Mouse (Mus musculus): ENCODE measurements around the gene Dusp5.

DNA sequence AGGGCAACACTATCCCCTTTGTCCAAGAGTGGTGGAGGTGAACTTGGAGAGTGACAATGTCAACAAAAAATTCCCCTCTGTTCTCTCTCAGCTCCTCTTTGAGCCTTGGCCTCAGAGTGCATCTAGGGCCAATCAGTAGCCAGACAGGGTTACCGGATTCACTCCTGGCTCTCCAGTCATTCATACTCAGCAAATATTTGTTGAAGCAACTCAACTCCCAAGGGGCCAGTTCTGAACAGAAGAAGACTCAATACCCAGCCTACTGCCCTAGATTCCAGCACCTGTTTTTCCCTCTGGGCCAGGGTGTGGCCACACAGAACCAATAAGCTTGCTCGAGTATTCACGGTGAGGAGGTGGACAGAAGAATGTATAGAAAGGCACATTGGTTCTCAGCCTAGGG lies 44.0 kb upstream of the Dusp5 start:
- TF ChIP-seq CTCF (IDR thresholded peaks at IDR 0.05; ENCODE audit: low read depth): no peak
- no peak for TF ChIP-seq EP300 (optimal IDR thresholded peaks at IDR 0.05)
